Mouse (Mus musculus) heart, embryonic 12.5 days (tissue): Measurements from ENCODE around the gene Cpz. TPM values are rescaled to one million over a fixed set of nuclear protein-coding genes. Genes with fewer than 3 reads are reported as not detected.

Experiments used
- ATAC-seq: fragments of 200-750 bp; cut with Nextera tagmentation; 2 replicates; pipeline ENCODE4 v1.8.0; 2017; ENCODE audit warnings: moderate TSS enrichment, moderate library complexity; ENCODE audit not compliant: insufficient number of reproducible peaks, low FRiP score
- H3K27ac ChIP-seq: fragments of 300-500 bp; sonication (generic); 2 replicates; pipeline ENCODE4 v1.5.1; 2016; ENCODE audit warnings: mild to moderate bottlenecking, moderate library complexity; ENCODE audit not compliant: poor library complexity, severe bottlenecking
- H3K27me3 ChIP-seq: fragments of 300-500 bp; sonication (generic); replicated peaks from 2 replicates; pipeline ENCODE4 v1.6.1; 2016; ENCODE audit warnings: mild to moderate bottlenecking, moderate library complexity
- H3K36me3 ChIP-seq: fragments of 300-500 bp; sonication (generic); 2 replicates; pipeline ENCODE4 v1.6.1; 2016; ENCODE audit warnings: mild to moderate bottlenecking, moderate library complexity
- H3K4me1 ChIP-seq: fragments of 300-500 bp; sonication (generic); replicated peaks from 2 replicates; pipeline ENCODE4 v1.6.1; 2016; ENCODE audit warnings: mild to moderate bottlenecking
- H3K4me2 ChIP-seq: fragments of 300-500 bp; sonication (generic); 2 replicates; pipeline ENCODE4 v1.6.1; 2016; ENCODE audit warnings: mild to moderate bottlenecking, moderate library complexity
- H3K4me3 ChIP-seq: fragments of 300-500 bp; sonication (generic); 2 replicates; pipeline ENCODE4 v1.5.1; 2016; ENCODE audit warnings: mild to moderate bottlenecking
- H3K9ac ChIP-seq: fragments of 300-500 bp; sonication (generic); 2 replicates; pipeline ENCODE4 v1.6.1; 2016; ENCODE audit warnings: mild to moderate bottlenecking, moderate library complexity
- H3K9me3 ChIP-seq: fragments of 300-500 bp; sonication (generic); replicated peaks from 2 replicates; pipeline ENCODE4 v1.6.1; 2016; ENCODE audit warnings: mild to moderate bottlenecking, moderate library complexity
- WGBS: fragments of 180-500 bp; shearing (Covaris S2); methylation state at CpG from one replicate; pipeline ENCODE4 v1.1.7; 2016; 5-methylcytosine and 5-hydroxymethylcytosine counted together
- polyA plus RNA-seq: library from polyadenylated mRNA; unstranded; fragments of >200 nt; fragmentation: Nextera tagmentation; extraction: Ambion mirVana; gene quantifications from 2 replicates; pipeline ENCODE4 v1.2.1, GENCODE M21; 2016

The Cpz gene
- polyA plus RNA-seq, 1 experiment from 2014 or later: 6.0 TPM

- WGBS: 36% methylated on average over 21 of the region's 21 CpGs
- H3K4me2 ChIP-seq: no peak overlapping the region
- H3K4me3 ChIP-seq: no peak overlapping the region
- no peaks in the 10 kb centered on the region for H3K9me3 ChIP-seq
- peaks cover 95% of the 10 kb centered on the region for H3K27me3 ChIP-seq
- H3K27ac ChIP-seq: no peak overlapping the region
- no peaks in the 10 kb centered on the region for H3K36me3 ChIP-seq
- ATAC-seq: no peak
- no peak overlapping the region for H3K9ac ChIP-seq
- H3K4me1 ChIP-seq: no peaks in the 10 kb centered on the region
These were observed 59.4 kb downstream of the Cpz start for GRCm38 (mm10) chr5:35465966-35466635.

- H3K4me1 ChIP-seq: no peaks in the 10 kb centered on the region
- no peak for ATAC-seq
- no peaks in the 10 kb centered on the region for H3K9me3 ChIP-seq
- H3K36me3 ChIP-seq: no peaks in the 10 kb centered on the region
- H3K4me3 ChIP-seq: no peak overlapping the region
- no peak overlapping the region for H3K9ac ChIP-seq
- H3K27me3 ChIP-seq: peaks cover 63% of the 10 kb centered on the region
- WGBS: 59% methylated on average over 8 of the region's 8 CpGs
- H3K4me2 ChIP-seq: no peak overlapping the region
- H3K27ac ChIP-seq: no peak overlapping the region
These were observed 63.4 kb downstream of the Cpz start for GRCm38 (mm10) chr5:35462081-35462480.

- Histone ChIP-seq H3K9ac (no peak overlapping the region), H3K27me3 (peaks cover 53% of the 10 kb centered on the region)
- ATAC-seq: no peak
These were observed 65.7 kb downstream of the Cpz start for GRCm38 (mm10) chr5:35459760-35460159.

GRCm38 (mm10) chr5:35458267-35458666, 67.2 kb downstream of the Cpz start:
- WGBS: 49% methylated on average over 3 of the region's 3 CpGs
- Histone ChIP-seq H3K9me3 (no peaks in the 10 kb centered on the region), H3K36me3 (no peaks in the 10 kb centered on the region), H3K4me2 (no peak overlapping the region), H3K4me3 (no peak overlapping the region), H3K27ac (no peak overlapping the region), H3K27me3 (peaks cover 47% of the 10 kb centered on the region), H3K4me1 (no peaks in the 10 kb centered on the region), H3K9ac (no peak overlapping the region)
- no peak for ATAC-seq

More at GRCm38 (mm10) chr5:35459760-35460159, 65.7 kb downstream of the Cpz start:
- Histone ChIP-seq H3K36me3 (no peaks in the 10 kb centered on the region), H3K4me1 (no peaks in the 10 kb centered on the region), H3K27ac (no peak overlapping the region), H3K4me2 (no peak overlapping the region), H3K4me3 (no peak overlapping the region), H3K9me3 (no peaks in the 10 kb centered on the region)
- 73% methylated on average over 4 of the region's 4 CpGs for WGBS

GRCm38 (mm10) chr5:35457364-35457763, 68.1 kb downstream of the Cpz start:
- Histone ChIP-seq H3K27ac (no peak overlapping the region), H3K4me1 (no peaks in the 10 kb centered on the region), H3K36me3 (no peaks in the 10 kb centered on the region), H3K9me3 (no peaks in the 10 kb centered on the region), H3K27me3 (peaks cover 47% of the 10 kb centered on the region), H3K4me3 (no peak overlapping the region), H3K4me2 (no peak overlapping the region), H3K9ac (no peak overlapping the region)
- ATAC-seq: no peak
- WGBS: 73% methylated on average over 7 of the region's 7 CpGs

GRCm38 (mm10) chr5:35454187-35454800, 71.2 kb downstream of the Cpz start:
- no peak overlapping the region for H3K4me3 ChIP-seq
- ATAC-seq: no peak
- H3K9ac ChIP-seq: no peak overlapping the region
- no peak overlapping the region for H3K4me2 ChIP-seq
- WGBS: 71% methylated on average over 17 of the region's 17 CpGs
- peaks cover 57% of the 10 kb centered on the region for H3K27me3 ChIP-seq
- H3K27ac ChIP-seq: no peak overlapping the region
- H3K9me3 ChIP-seq: no peaks in the 10 kb centered on the region
- H3K4me1 ChIP-seq: no peaks in the 10 kb centered on the region
- H3K36me3 ChIP-seq: no peaks in the 10 kb centered on the region

Other genes starting within 250 kb of the Cpz start
- 0.06 TPM in 2 replicates for gene Adra2c, start 247.4 kb downstream of the Cpz start, polyA plus RNA-seq
- gene Hmx1, start 136.6 kb downstream of the Cpz start, polyA plus RNA-seq: not detected in 2 replicates
- 5.1 and 5.7 TPM in 2 replicates for gene Trmt44, start 49.4 kb upstream of the Cpz start, polyA plus RNA-seq
- 10.6 and 12.4 TPM in 2 replicates for gene Acox3, start 57.3 kb upstream of the Cpz start, polyA plus RNA-seq
- 4.3 and 4.8 TPM in 2 replicates for gene Htra3, start 154.1 kb upstream of the Cpz start, polyA plus RNA-seq
- gene Sh3tc1, start 214.3 kb upstream of the Cpz start, polyA plus RNA-seq: 10.0 and 10.4 TPM in 2 replicates
- 3.8 and 3.9 TPM in 2 replicates for gene Ablim2, start 232.2 kb upstream of the Cpz start, polyA plus RNA-seq